Mouse (Mus musculus): ENCODE measurements around the gene Olfr92. TPM values are rescaled to one million over a fixed set of nuclear protein-coding genes. Genes with fewer than 3 reads are reported as not detected.

Gene Olfr92
- polyA plus RNA-seq, 1 experiment from 2014 or later = not detected

DNA sequence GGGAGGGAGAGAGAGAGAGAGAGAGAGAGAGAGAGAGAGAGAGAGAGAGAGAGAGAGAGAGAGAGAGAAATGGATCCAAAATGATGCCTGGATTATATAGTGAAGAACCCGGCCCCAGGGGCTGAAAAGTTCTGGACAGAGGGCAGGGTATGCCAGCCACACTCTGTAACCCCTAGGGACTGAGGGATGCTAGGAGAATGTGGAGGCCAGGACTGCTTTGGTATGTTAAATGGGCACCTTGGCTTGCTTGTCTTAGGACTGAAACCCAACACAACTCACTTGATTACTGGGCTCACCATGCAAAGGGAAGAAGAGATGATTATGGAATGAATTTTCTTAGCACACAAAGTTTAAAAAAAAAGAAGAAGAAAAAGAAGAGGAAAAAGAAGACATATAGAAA, 41.7 kb downstream of the Olfr92 start:
- 8% methylated on average over 1 of the region's 1 CpGs for WGBS
- no peak overlapping the region for H3K9ac ChIP-seq
- no peak for ATAC-seq (ENCODE audit: low FRiP score)
- no peak overlapping the region for H3K4me3 ChIP-seq
- H3K9me3 ChIP-seq = no peaks in the 10 kb centered on the region
- H3K4me2 ChIP-seq = no peak overlapping the region
- H3K4me1 ChIP-seq (replicated peaks) = peaks cover 19% of the 10 kb centered on the region
- no peaks in the 10 kb centered on the region for H3K27me3 ChIP-seq
- H3K36me3 ChIP-seq = peaks cover 38% of the 10 kb centered on the region
- no peak overlapping the region for H3K27ac ChIP-seq

DNA sequence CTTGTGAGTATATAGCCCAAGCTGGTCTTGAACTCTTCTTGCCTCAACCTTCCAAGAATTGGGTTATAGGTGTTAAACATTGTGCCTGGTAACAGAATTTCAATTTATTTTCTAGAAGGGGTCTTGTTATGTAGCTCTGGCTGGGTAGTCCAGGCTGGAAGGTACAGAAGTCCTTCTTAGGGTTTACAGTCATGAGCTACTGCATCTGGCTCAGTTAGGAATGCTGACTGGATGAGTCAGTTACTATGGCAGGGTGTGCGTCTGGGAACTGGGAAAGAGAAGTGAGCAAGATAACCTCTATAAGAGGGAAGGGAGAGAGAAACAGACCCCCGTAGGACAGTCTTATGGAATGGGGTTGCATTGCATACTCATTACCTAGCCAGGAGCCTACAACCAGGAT, 44.1 kb downstream of the Olfr92 start:
- Histone ChIP-seq H3K27ac (no peak overlapping the region), H3K4me3 (no peak overlapping the region), H3K4me1 (replicated peaks) (peaks cover 30% of the 10 kb centered on the region), H3K9ac (no peak overlapping the region), H3K27me3 (no peaks in the 10 kb centered on the region), H3K4me2 (no peak overlapping the region), H3K9me3 (no peaks in the 10 kb centered on the region), H3K36me3 (peaks cover 61% of the 10 kb centered on the region)
- no peak for ATAC-seq (ENCODE audit: low FRiP score)
- WGBS = 92% methylated on average over 2 of the region's 2 CpGs

DNA sequence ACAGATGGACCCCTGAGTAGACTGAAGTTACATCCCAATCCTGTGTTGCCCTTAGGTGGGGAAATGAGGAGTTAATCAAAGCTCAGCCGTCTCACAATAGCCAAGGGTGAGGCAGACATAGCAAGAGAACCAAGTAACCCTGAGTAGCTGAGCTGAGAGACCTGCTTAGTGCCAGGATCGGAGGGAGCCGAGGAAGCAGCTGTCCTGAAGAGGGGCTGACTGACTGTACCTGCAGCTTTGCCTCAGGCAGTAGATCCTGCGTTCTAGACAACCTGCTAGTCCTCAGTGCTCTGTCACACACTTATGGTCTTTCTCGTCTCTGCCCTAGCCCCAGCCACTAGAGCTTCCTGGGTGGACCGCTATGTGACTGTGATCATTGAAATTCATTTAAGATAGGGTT, 44.7 kb downstream of the Olfr92 start:
- H3K27me3 ChIP-seq = no peaks in the 10 kb centered on the region
- no peaks in the 10 kb centered on the region for H3K9me3 ChIP-seq
- no peak overlapping the region for H3K9ac ChIP-seq
- no peak overlapping the region for H3K27ac ChIP-seq
- H3K4me1 ChIP-seq (replicated peaks) = peaks cover 28% of the 10 kb centered on the region
- ATAC-seq (ENCODE audit: low FRiP score) = no peak
- H3K4me3 ChIP-seq = no peak overlapping the region
- no peak overlapping the region for H3K4me2 ChIP-seq
- H3K36me3 ChIP-seq = peaks cover 67% of the 10 kb centered on the region
- 90% methylated on average over 6 of the region's 6 CpGs for WGBS

DNA sequence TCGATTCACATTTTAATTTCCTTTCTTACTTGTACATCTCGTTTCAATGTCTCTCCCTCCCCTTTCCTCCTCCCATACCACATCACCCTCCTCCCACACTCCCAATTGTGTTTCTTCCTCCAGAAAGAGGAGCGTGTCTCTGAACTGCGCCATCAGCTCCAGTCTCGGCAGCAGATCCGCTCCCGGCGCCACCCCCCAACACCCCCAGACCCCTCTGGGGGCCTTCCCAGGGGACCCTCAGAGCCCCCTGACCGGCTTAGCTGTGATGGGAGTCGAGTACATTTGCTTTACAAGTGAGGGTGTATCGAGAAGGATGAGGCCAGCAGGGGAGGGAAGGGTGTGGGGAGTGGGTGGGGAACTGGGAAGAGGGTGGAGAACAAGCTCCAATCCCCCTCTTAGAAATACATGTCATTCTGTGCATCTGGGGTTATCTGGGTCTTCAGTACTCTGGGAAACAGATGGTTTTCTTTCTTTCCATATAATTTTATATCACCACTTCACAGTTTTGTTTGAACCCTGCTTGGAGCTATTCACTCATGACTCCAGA, 47.1 kb downstream of the Olfr92 start:
- H3K27me3 ChIP-seq = no peaks in the 10 kb centered on the region
- H3K4me2 ChIP-seq = no peak overlapping the region
- no peak overlapping the region for H3K4me3 ChIP-seq
- H3K27ac ChIP-seq = peak overlapping the region; percentile 59
- peaks cover 11% of the 10 kb centered on the region; the same call in 1 of the 2 replicates for H3K4me1 ChIP-seq (replicated peaks)
- 25% methylated on average over 11 of the region's 11 CpGs for WGBS
- ATAC-seq (ENCODE audit: low FRiP score) = 0 out of 2 replicates have a peak, but pooled peaks have one; percentile 23
- H3K36me3 ChIP-seq = peaks cover 91% of the 10 kb centered on the region
- H3K9me3 ChIP-seq = no peaks in the 10 kb centered on the region
- H3K9ac ChIP-seq = no peak overlapping the region

DNA sequence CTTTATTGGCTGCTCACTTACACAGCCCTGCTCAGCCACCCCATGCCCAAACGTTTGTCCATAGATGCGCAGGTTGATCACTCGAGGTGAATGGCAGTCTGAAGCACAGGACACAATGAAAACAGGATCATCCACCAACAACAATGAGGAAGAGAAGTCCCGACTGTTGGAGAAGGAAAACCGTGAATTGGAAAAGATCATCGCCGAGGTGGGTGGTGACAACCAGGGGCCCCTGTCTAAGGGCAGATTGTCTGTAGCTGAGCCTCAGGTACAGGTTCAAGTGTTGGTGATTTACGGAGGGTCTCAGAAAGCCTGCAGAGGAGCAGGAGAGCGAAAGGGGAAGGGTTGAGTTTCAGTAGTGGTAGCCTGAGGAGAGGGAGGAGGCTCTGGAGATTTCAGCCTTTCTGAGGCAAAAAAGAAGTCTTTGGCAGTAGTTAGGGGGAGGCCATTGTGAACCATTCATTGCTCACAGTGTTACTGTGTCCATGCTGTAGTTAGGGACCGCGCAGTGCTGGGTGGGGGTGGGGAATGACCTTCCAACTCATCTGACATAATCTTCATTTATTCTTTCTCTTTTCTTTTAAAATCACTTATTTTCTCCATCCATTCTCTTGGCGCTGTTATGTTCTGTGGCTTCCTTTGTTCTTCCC, 47.7 kb downstream of the Olfr92 start:
- 44% methylated on average over 12 of the region's 12 CpGs for WGBS
- peak overlapping the region; percentile 4; the same call in 1 of the 2 replicates for H3K27ac ChIP-seq
- no peak overlapping the region for H3K4me3 ChIP-seq
- peak overlapping the region; percentile 30; the same call in 1 of the 2 replicates for H3K9ac ChIP-seq
- H3K9me3 ChIP-seq = no peaks in the 10 kb centered on the region
- H3K36me3 ChIP-seq = peaks cover 97% of the 10 kb centered on the region
- peak; percentile 65; the same call in 1 of the 2 replicates for ATAC-seq (ENCODE audit: low FRiP score)
- H3K4me1 ChIP-seq (replicated peaks) = peaks cover 11% of the 10 kb centered on the region; the same call in 1 of the 2 replicates
- no peak overlapping the region for H3K4me2 ChIP-seq
- H3K27me3 ChIP-seq = no peaks in the 10 kb centered on the region

DNA sequence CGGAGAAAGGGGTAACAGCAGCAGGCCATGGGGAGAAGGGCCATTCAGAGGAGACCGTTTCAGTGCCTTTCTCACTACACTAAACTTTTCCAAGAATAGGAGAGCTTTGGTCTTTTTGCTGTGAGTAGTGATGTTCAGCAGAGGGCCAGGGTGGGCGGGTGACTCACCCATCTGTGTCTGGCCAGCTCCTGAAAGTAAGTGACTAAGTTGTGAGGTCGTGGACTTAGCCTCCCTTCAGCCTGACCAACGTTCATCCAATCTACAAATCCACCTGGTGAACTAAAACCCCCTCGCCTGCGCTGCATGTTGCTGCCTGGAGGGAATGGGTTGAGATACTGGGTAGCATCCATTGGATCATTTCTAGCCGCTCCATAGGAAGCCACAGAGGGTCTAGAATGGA, 49.8 kb downstream of the Olfr92 start:
- Histone ChIP-seq H3K4me1 (replicated peaks) (peaks cover 11% of the 10 kb centered on the region; the same call in 1 of the 2 replicates), H3K36me3 (peaks cover 98% of the 10 kb centered on the region), H3K4me2 (no peak overlapping the region), H3K9ac (no peak overlapping the region), H3K27me3 (no peaks in the 10 kb centered on the region), H3K4me3 (no peak overlapping the region), H3K9me3 (no peaks in the 10 kb centered on the region), H3K27ac (no peak overlapping the region)
- WGBS = 88% methylated on average over 8 of the region's 8 CpGs
- ATAC-seq (ENCODE audit: low FRiP score) = no peak

DNA sequence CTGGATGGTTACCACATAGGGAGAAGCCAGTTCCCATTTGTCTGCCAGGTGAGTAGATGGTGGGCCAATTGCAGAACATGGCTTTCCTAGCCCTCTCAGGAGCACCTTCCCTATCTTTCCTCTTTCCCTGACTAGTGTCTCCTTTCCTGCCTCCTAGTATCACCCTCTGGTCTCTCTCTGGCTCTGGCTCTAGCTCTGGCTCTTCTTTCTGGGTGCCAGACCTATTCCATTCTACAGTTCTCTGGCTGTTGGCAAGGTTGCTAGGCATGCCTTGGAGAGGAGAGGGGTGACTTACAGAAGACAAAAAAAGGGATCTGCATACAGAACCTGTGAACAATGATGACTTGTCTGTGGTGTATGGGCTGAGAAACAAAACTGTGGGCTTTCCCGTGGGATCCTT, 52.0 kb downstream of the Olfr92 start:
- Histone ChIP-seq H3K4me3 (no peak overlapping the region), H3K27ac (0 out of 2 replicates have a peak overlapping the region, but pooled peaks have one; percentile 35), H3K4me2 (no peak overlapping the region), H3K27me3 (no peaks in the 10 kb centered on the region), H3K9ac (no peak overlapping the region), H3K9me3 (no peaks in the 10 kb centered on the region), H3K4me1 (replicated peaks) (peaks cover 11% of the 10 kb centered on the region; the same call in 1 of the 2 replicates), H3K36me3 (peaks cover 98% of the 10 kb centered on the region)
- 83% methylated on average over 1 of the region's 1 CpGs for WGBS
- no peak for ATAC-seq (ENCODE audit: low FRiP score)

DNA sequence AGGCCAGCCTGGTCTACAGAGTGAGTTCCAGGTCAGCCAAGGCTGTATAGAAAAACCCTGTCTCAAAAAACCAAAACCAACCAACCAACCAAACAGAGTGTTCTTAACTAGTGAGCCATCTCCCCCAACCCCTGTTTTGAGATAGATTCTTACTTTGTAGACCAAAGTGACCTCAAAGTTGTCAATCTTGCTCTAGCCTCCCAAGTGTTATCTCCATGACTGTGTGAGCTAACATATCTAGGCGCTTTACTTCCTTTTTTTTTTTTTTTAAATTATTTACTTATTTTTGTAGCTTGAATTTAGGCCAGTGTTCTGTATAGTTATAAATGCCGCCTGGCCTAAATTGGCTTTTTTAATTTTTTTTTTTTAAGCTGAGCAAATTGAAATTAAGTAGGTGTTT, 53.9 kb downstream of the Olfr92 start:
- ATAC-seq (ENCODE audit: low FRiP score) = no peak
- H3K36me3 ChIP-seq = peaks cover 97% of the 10 kb centered on the region
- WGBS = 98% methylated on average over 2 of the region's 2 CpGs

DNA sequence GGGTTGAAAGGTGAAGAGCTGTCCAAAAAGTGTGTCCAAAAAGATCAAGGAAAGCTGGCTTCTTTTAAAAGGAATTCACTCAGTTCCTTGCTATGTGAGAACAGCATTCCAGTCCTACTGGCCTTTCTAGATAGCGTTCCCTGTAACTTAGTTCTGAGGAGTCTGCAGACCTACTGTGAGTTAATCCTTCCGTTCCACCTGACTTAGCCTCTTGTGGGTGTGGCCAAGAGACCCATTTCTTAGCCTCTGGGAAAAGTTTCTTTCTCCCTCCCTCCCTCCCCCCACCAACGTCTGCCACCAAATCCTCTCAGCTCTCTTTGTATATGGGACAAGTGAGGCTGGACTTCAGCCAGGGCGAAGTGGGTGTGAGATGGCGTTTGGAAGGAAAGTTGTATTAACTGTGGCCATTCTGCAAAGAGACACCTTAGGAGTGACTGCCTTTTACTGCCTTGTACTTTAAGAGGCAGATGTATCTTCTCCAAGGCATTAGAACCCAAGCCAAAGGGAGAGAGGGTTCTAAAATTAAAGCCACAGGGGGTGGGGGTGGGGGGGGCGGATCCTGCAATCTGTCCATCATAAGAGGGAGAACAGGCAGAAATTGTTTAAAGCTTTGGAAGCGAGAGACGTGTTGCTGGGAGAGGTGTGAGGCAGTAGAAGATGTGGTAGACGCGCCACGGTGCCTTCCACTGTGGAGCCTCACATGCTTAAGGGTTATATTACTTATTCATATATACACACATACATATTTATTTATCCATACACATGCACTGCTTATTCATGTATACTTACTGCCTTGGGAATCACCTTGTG, 56.0 kb downstream of the Olfr92 start:
- no peak overlapping the region for H3K4me2 ChIP-seq
- 73% methylated on average over 11 of the region's 11 CpGs for WGBS
- no peaks in the 10 kb centered on the region for H3K9me3 ChIP-seq
- peaks cover 94% of the 10 kb centered on the region for H3K36me3 ChIP-seq
- no peak overlapping the region for H3K4me3 ChIP-seq
- H3K27ac ChIP-seq = no peak overlapping the region
- no peak for ATAC-seq (ENCODE audit: low FRiP score)
- H3K4me1 ChIP-seq (replicated peaks) = no peaks in the 10 kb centered on the region
- H3K9ac ChIP-seq = no peak overlapping the region
- no peaks in the 10 kb centered on the region for H3K27me3 ChIP-seq

More for the DNA sequence above, 53.9 kb downstream of the Olfr92 start:
- H3K9me3 ChIP-seq = no peaks in the 10 kb centered on the region
- no peak overlapping the region for H3K4me2 ChIP-seq
- H3K9ac ChIP-seq = no peak overlapping the region
- H3K27me3 ChIP-seq = no peaks in the 10 kb centered on the region
- no peak overlapping the region for H3K4me3 ChIP-seq
- H3K4me1 ChIP-seq (replicated peaks) = no peaks in the 10 kb centered on the region
- H3K27ac ChIP-seq = no peak overlapping the region

DNA sequence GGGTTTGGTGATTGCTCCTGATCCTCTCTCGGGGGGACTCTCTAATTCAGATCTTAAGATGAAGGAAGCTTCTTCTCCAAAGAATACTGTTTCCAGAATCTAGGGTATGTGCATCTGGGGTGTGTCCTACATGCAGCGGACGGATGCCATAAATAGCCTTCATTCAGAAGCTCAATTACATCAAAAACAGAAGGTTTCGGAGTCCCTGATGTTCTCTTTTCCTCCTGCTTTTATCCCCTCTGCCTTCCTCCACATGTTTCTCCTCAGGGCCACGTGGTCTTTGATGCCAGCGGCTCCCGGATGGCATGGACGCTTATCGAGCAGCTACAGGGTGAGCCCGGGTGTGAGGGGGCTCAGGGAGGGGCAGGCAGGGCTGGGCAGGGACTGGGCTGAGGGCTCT, 56.8 kb downstream of the Olfr92 start:
- no peak overlapping the region for H3K4me3 ChIP-seq
- no peak overlapping the region for H3K4me2 ChIP-seq
- no peak for ATAC-seq (ENCODE audit: low FRiP score)
- H3K36me3 ChIP-seq = peaks cover 94% of the 10 kb centered on the region
- no peak overlapping the region for H3K9ac ChIP-seq
- no peaks in the 10 kb centered on the region for H3K27me3 ChIP-seq
- WGBS = 80% methylated on average over 10 of the region's 10 CpGs
- H3K27ac ChIP-seq = no peak overlapping the region
- H3K9me3 ChIP-seq = no peaks in the 10 kb centered on the region
- no peaks in the 10 kb centered on the region for H3K4me1 ChIP-seq (replicated peaks)

DNA sequence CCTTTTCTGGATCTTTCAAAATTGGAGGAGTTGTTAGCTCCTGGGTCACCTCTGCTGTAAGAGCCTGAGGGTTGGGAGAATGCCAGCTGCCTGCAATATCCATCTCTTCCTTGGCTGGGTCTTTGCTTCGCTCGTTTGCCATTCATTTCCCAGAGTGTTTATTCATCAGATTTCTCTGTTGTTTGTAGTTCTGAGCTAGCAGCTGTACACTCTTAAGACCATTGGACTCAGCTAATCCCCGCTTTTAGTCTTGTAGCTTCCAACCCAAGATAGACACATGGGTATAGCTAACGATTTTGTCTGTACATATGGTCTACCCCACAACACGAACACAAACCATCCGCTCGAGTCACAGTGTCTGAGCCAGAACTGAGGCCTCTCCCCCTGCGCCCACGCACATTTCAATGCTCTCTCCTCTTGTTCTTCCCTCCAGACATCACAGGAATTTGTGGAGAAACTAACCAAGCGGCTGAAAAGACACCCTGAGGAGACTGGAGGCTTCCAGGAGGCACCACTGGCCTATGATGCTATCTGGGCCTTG, 57.7 kb downstream of the Olfr92 start:
- Histone ChIP-seq H3K4me1 (replicated peaks) (no peaks in the 10 kb centered on the region), H3K9ac (no peak overlapping the region), H3K36me3 (peaks cover 90% of the 10 kb centered on the region), H3K27ac (no peak overlapping the region), H3K4me2 (no peak overlapping the region), H3K27me3 (no peaks in the 10 kb centered on the region), H3K4me3 (no peak overlapping the region), H3K9me3 (no peaks in the 10 kb centered on the region)
- ATAC-seq (ENCODE audit: low FRiP score) = no peak
- 87% methylated on average over 10 of the region's 10 CpGs for WGBS

DNA sequence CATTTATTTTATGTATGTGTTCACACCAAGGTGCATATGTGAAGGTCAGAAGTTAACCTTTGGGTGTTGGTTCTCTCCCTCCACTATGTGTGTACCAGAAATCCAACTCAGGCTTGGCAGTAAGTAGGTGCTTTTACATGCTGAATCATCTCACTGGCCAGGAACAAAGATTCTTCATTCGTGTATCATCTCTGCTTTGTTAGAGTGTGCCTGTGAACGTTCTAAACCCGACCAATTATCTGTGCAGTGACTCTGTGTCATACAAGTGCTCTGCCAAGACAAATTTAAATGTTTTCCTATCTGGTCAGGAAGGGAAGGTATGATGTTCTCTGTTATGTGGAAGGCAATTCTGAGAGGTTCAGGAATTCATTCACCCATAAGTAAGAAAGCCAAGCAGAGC, 58.5 kb downstream of the Olfr92 start:
- peaks cover 89% of the 10 kb centered on the region for H3K36me3 ChIP-seq

More for the DNA sequence above, 58.5 kb downstream of the Olfr92 start:
- H3K4me3 ChIP-seq = no peak overlapping the region
- 65% methylated on average over 3 of the region's 3 CpGs for WGBS
- no peak overlapping the region for H3K9ac ChIP-seq
- H3K27ac ChIP-seq = no peak overlapping the region
- no peak for ATAC-seq (ENCODE audit: low FRiP score)
- no peak overlapping the region for H3K4me2 ChIP-seq
- H3K4me1 ChIP-seq (replicated peaks) = peaks cover 5% of the 10 kb centered on the region; the same call in 1 of the 2 replicates
- no peaks in the 10 kb centered on the region for H3K9me3 ChIP-seq
- no peaks in the 10 kb centered on the region for H3K27me3 ChIP-seq
